Mouse (Mus musculus): ENCODE data around the gene Sec14l5. TPM values are rescaled to one million over a fixed set of nuclear protein-coding genes. Genes with fewer than 3 reads are reported as not detected.

Gene Sec14l5
- polyA plus RNA-seq, 1 experiment from 2014 or later: not detected

DNA sequence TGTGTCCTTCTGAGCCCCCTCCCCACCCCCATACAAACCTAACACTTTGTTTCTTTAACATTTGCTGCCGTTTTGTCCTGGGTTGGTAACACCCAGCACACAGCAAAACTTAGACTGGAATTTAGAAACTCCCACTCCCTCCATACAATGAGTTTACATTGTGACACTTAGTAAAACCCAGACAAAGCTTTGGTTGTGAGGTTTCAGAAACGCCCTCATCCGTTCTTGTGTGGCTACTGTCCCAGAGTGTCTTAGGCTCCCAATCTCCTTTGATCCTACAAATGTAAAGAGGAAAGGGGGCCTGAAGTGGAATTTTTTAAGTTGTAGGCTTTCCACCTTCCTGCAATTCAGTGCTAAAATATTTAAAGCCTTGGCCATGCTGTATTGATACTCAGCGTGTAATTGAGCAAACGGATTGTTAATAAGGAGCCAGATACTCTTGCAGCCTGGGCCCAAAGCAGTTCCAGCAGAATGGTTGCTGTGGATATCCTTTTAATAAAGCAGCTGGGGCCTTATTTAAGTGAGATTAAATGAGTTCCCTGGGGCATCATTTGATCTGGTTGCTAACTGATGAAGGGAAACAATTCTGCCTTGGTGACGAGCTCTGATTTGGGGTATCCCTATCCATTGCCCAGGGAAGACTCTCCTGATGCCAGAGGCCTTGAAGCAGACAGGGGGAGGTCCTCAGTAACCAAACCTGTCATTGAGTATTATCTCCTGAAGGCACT, 6.6 kb downstream of the Sec14l5 start:
- Histone ChIP-seq H3K36me3 (replicated peaks) (no peaks in the 10 kb centered on the region), H3K4me3 (replicated peaks) (no peak overlapping the region), H3K27ac (replicated peaks) (no peak overlapping the region), H3K9me3 (replicated peaks) (no peaks in the 10 kb centered on the region), H3K4me1 (replicated peaks) (no peaks in the 10 kb centered on the region), H3K27me3 (peaks cover 11% of the 10 kb centered on the region), H3K4me2 (no peak overlapping the region), H3K9ac (no peak overlapping the region)
- 48% methylated on average over 6 of the region's 6 CpGs for WGBS (ENCODE audit: insufficient replicate concordance)
- ATAC-seq (ENCODE audit: insufficient read depth): no peak

DNA sequence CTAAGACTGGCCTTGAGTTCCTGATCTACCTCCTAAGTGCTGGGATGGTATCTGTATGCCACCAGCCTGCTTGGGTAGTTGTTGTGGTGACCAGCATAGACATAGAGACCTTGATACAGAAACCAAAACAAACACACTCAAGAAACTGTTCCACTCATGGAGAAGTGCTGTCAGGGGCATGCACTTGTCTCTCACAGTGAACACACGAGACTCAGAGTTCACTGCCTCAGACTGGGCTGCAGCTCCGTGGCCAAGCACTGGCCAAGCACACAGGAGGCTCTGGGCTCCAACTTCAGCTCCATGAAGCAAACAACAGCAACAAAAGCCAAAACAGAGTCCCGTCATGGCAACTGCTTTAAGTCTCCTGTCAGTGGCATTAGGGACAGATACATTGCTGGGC, 8.1 kb downstream of the Sec14l5 start:
- WGBS (ENCODE audit: insufficient replicate concordance): 34% methylated on average over 3 of the region's 3 CpGs
- Histone ChIP-seq H3K9me3 (replicated peaks) (no peaks in the 10 kb centered on the region), H3K36me3 (replicated peaks) (no peaks in the 10 kb centered on the region), H3K27me3 (peaks cover 4% of the 10 kb centered on the region), H3K4me3 (replicated peaks) (no peak overlapping the region), H3K27ac (replicated peaks) (no peak overlapping the region), H3K9ac (no peak overlapping the region), H3K4me2 (no peak overlapping the region), H3K4me1 (replicated peaks) (no peaks in the 10 kb centered on the region; the same call in 1 of the 2 replicates)
- ATAC-seq (ENCODE audit: insufficient read depth): no peak

DNA sequence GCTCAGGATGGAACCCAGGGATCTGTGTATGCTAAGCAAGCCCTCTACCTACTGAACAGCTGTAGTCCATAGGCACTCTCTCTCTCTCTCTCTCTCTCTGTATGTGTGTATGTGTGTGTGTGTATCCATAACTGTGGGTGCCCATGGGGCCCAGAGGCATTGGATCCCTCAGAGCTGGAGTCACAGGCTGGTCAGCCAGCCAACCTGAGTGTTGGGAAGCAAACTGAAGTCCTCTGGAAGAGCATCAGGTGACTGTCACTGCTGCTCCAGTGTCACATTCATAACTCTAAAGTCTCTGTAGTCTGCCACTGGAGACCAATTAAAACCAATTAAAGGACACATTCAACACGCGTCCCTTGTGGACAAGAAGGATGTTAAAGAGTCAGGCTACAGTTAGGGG, 9.6 kb downstream of the Sec14l5 start:
- H3K36me3 ChIP-seq (replicated peaks): no peaks in the 10 kb centered on the region
- ATAC-seq (ENCODE audit: insufficient read depth): no peak
- no peaks in the 10 kb centered on the region for H3K9me3 ChIP-seq (replicated peaks)
- no peak overlapping the region for H3K4me2 ChIP-seq
- 57% methylated on average over 2 of the region's 2 CpGs for WGBS (ENCODE audit: insufficient replicate concordance)
- H3K27me3 ChIP-seq: peaks cover 4% of the 10 kb centered on the region; the same call in 1 of the 2 replicates
- no peak overlapping the region for H3K4me3 ChIP-seq (replicated peaks)
- no peak overlapping the region for H3K27ac ChIP-seq (replicated peaks)
- no peak overlapping the region for H3K9ac ChIP-seq
- no peaks in the 10 kb centered on the region; the same call in 1 of the 2 replicates for H3K4me1 ChIP-seq (replicated peaks)

DNA sequence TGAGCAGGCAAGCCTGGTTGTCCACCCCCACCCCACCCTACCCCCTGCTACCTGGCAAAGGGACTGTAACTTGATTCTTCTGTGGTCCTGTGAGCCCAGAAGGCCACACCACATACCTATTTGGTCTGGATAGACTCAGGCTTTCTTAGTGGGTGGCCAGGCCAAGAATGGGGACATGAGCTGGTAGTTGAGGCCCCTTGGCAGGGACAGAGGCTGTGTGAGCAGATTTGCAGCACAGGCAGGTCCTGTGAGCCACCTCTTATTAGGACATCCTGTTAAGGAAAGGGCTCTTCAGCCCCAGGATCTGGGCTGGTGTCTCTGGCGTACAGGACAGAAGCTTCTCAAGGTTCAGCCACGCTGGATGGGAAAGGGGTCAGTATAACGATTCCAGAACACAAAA, 10.2 kb downstream of the Sec14l5 start:
- Histone ChIP-seq H3K4me1 (replicated peaks) (no peaks in the 10 kb centered on the region; the same call in 1 of the 2 replicates), H3K4me2 (no peak overlapping the region), H3K9me3 (replicated peaks) (no peaks in the 10 kb centered on the region), H3K9ac (no peak overlapping the region), H3K27ac (replicated peaks) (no peak overlapping the region), H3K36me3 (replicated peaks) (no peaks in the 10 kb centered on the region), H3K27me3 (peaks cover 4% of the 10 kb centered on the region; the same call in 1 of the 2 replicates), H3K4me3 (replicated peaks) (no peak overlapping the region)
- 48% methylated on average over 3 of the region's 3 CpGs for WGBS (ENCODE audit: insufficient replicate concordance)
- ATAC-seq (ENCODE audit: insufficient read depth): no peak

DNA sequence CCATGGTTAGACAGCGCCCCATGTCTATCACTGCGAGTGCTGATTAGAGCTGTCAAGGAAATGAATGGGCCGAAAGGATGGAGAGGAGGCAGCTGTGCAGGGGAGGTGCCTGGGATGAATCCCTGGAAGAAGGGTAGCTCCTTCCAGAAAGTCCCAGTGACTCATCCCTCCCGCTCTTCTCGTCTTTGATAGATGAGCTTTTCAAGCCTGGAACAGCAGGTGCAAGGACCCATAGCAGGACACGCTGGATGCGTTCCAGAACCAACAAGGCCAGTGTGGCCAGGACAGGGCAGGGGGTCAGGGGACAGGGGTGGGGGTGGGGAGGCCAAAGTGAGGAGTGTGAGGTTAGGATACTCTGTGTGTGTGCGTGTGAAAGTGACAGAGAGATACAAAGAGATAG, 12.3 kb downstream of the Sec14l5 start:
- Histone ChIP-seq H3K27ac (replicated peaks) (no peak overlapping the region), H3K36me3 (replicated peaks) (no peaks in the 10 kb centered on the region), H3K4me1 (replicated peaks) (no peaks in the 10 kb centered on the region; the same call in 1 of the 2 replicates), H3K27me3 (no peaks in the 10 kb centered on the region), H3K4me3 (replicated peaks) (no peak overlapping the region), H3K9ac (no peak overlapping the region), H3K4me2 (no peak overlapping the region), H3K9me3 (replicated peaks) (no peaks in the 10 kb centered on the region)
- WGBS (ENCODE audit: insufficient replicate concordance): 68% methylated on average over 8 of the region's 8 CpGs
- ATAC-seq (ENCODE audit: insufficient read depth): no peak

DNA sequence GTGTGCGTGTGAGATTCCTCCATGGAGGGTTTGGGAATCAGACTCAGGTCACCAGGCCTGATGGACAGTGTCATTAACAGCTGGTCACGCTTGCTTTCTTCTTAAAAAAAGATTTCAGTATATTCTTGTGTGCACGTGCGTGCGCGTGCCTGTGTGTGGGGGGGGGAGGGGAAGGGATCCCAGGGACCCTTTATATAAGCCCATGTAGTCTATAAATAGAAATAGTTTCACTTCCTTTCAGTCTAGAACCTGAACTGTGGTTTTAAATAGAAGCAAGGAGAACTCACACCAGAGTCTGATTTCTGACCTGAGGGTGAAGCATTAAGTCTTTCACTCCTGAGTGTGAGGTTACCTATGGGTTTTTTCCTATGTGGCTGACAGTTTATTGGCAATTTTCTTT, 17.4 kb downstream of the Sec14l5 start:
- H3K4me3 ChIP-seq (replicated peaks): no peak overlapping the region
- no peak overlapping the region for H3K9ac ChIP-seq
- WGBS (ENCODE audit: insufficient replicate concordance): 61% methylated on average over 6 of the region's 6 CpGs
- no peaks in the 10 kb centered on the region; the same call in 1 of the 2 replicates for H3K4me1 ChIP-seq (replicated peaks)
- H3K36me3 ChIP-seq (replicated peaks): no peaks in the 10 kb centered on the region
- H3K9me3 ChIP-seq (replicated peaks): no peaks in the 10 kb centered on the region
- no peak overlapping the region for H3K27ac ChIP-seq (replicated peaks)
- no peaks in the 10 kb centered on the region for H3K27me3 ChIP-seq
- no peak overlapping the region for H3K4me2 ChIP-seq
- no peak for ATAC-seq (ENCODE audit: insufficient read depth)

DNA sequence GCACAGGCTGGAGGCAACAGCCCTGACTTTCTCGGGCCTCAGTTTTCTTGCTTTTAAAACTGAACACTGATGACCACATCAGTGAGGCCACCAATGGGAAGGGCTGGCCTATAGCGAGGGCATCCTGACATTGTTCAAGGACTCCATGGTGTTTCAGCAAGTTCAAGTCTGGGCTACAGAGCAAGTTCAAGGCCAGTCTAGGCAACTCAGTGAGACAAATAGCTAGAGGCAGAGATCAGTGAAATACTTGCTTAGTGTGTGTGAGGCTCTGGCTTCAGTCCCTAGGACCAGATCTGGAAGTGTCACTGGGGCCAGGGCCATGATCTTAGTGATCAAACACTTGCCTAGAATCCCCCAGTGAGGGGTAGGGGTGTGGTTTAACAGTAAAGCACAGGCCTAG, 21.1 kb downstream of the Sec14l5 start:
- ATAC-seq (ENCODE audit: insufficient read depth): no peak
- Histone ChIP-seq H3K4me2 (no peak overlapping the region), H3K4me3 (replicated peaks) (no peak overlapping the region), H3K9ac (no peak overlapping the region), H3K27ac (replicated peaks) (no peak overlapping the region), H3K4me1 (replicated peaks) (no peaks in the 10 kb centered on the region), H3K36me3 (replicated peaks) (no peaks in the 10 kb centered on the region), H3K27me3 (no peaks in the 10 kb centered on the region), H3K9me3 (replicated peaks) (no peaks in the 10 kb centered on the region)
- WGBS (ENCODE audit: insufficient replicate concordance): 46% methylated on average over 2 of the region's 2 CpGs

DNA sequence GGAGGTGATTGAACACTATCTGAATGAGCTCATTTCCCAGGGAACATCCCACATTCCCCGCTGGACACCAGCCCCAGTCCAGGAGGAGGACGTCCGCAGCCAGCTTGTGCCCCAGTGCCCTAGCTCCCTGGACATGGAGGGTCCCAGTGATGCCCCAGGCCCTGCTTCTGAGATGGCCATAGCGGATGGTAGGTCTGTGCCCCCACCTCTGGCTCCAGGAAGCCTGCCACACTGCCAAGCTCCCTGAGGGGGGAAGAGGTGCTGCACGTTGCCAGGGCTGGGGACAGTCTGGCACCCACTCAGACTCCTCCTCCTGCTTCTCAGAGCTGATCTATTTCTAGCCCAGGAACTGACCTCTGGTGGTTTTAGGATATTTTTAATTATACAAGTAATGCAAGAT, 21.9 kb downstream of the Sec14l5 start:
- no peak overlapping the region for H3K9ac ChIP-seq
- H3K9me3 ChIP-seq (replicated peaks): no peaks in the 10 kb centered on the region
- no peak overlapping the region for H3K27ac ChIP-seq (replicated peaks)
- H3K36me3 ChIP-seq (replicated peaks): no peaks in the 10 kb centered on the region
- WGBS (ENCODE audit: insufficient replicate concordance): 62% methylated on average over 5 of the region's 5 CpGs
- H3K4me2 ChIP-seq: no peak overlapping the region
- no peaks in the 10 kb centered on the region for H3K4me1 ChIP-seq (replicated peaks)
- no peaks in the 10 kb centered on the region for H3K27me3 ChIP-seq
- no peak for ATAC-seq (ENCODE audit: insufficient read depth)
- no peak overlapping the region for H3K4me3 ChIP-seq (replicated peaks)

DNA sequence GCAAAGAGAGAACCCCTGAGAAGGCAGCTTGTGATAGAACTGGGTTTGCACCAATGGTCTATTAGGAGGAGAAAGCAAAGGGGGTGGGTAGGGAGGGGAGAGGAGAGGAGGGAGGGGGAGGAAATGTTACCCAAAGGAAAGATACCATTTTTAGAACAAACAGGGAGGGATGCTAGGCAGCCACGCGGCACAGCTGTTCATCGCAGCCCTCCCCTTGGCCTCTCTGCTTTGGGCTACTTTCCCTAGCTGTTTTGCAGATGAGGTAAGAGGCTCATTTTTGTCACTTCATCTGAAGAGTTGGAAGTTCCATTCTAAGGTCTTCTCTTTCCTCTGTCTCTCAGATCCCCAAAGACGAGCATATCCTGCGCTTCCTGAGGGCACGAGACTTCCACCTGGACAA, 25.7 kb downstream of the Sec14l5 start:
- H3K9ac ChIP-seq: no peak overlapping the region
- WGBS (ENCODE audit: insufficient replicate concordance): 75% methylated on average over 6 of the region's 6 CpGs
- ATAC-seq (ENCODE audit: insufficient read depth): no peak

DNA sequence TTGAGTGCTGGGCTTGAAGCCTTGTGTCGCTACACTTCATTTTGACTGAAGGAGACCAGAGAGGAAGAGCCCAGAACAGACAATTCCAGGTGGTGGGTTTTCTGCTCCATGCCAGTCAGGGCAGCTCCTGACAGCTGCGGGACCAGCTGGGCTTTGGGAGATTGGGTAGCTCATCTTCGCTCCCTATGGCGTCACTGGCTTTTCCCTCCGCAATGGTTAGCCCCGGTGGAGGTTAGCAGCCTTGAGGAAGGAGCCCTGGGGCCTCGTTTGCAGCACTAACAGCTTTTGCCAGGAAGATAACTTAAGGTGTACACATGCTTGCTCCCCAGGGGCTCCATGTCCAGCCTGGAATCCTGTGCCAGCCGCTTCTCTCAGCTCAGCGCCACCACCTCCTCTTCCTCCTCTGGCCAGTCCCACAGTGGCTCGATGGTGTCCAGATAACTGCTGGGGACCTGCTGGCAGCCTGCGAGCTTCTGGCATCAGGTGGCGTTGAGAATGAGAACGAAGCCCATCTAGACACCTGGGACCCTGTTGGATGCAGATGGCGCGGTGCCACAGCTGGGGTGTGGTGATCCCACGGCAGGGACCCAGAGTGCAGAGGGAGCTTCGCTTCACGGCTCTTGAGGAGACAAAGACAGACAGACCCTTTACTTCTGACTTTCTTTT, 36.5 kb downstream of the Sec14l5 start:
- Histone ChIP-seq H3K27me3 (0 out of 2 replicates have a peak, but pooled peaks cover 4% of the 10 kb centered on the region), H3K36me3 (replicated peaks) (no peaks in the 10 kb centered on the region), H3K4me1 (replicated peaks) (no peaks in the 10 kb centered on the region), H3K9ac (no peak overlapping the region), H3K4me2 (no peak overlapping the region), H3K4me3 (replicated peaks) (no peak overlapping the region), H3K27ac (replicated peaks) (no peak overlapping the region), H3K9me3 (replicated peaks) (no peaks in the 10 kb centered on the region)
- WGBS (ENCODE audit: insufficient replicate concordance): 68% methylated on average over 18 of the region's 18 CpGs
- ATAC-seq (ENCODE audit: insufficient read depth): no peak

More for the DNA sequence above, 25.7 kb downstream of the Sec14l5 start:
- Histone ChIP-seq H3K9me3 (replicated peaks) (no peaks in the 10 kb centered on the region), H3K36me3 (replicated peaks) (no peaks in the 10 kb centered on the region), H3K4me1 (replicated peaks) (no peaks in the 10 kb centered on the region), H3K4me2 (no peak overlapping the region), H3K4me3 (replicated peaks) (no peak overlapping the region), H3K27ac (replicated peaks) (no peak overlapping the region), H3K27me3 (no peaks in the 10 kb centered on the region)

DNA sequence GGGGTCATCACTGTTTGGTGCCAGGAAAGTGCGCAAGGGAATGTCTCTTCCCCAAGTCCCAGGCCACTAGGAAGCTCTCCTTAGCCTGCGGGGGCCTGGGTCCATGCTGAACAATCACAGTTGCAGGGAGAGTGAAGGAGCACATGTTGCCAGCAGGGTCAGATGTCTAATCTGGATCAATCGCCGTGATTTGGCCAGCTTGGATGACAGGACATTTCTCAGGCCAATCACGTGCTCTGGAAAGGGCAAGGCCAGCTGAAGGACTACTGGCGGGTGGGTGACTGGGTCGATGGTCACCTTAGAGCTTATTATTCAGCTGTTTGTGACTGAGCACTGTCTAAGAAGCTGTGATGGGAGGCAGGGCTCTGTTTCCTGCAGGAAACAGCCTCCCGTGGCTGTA, 37.2 kb downstream of the Sec14l5 start:
- Histone ChIP-seq H3K4me1 (replicated peaks) (no peaks in the 10 kb centered on the region), H3K4me3 (replicated peaks) (no peak overlapping the region), H3K36me3 (replicated peaks) (no peaks in the 10 kb centered on the region), H3K27me3 (0 out of 2 replicates have a peak, but pooled peaks cover 4% of the 10 kb centered on the region), H3K9ac (no peak overlapping the region), H3K27ac (replicated peaks) (no peak overlapping the region), H3K9me3 (replicated peaks) (no peaks in the 10 kb centered on the region), H3K4me2 (no peak overlapping the region)
- no peak for ATAC-seq (ENCODE audit: insufficient read depth)
- 37% methylated on average over 8 of the region's 8 CpGs for WGBS (ENCODE audit: insufficient replicate concordance)

All from liver, embryonic 15.5 days (tissue).